Mouse (Mus musculus) lung, postnatal 36 days (tissue): ENCODE measurements around the gene Cadm2.

ENCODE experiments used
- DNase-seq: peaks from one replicate; pipeline ENCODE4 v3.0.0; 2022; ENCODE audit warnings: mixed read lengths

Cadm2 gene

GRCm38 (mm10) chr16:67121781-67122180 lies 498.9 kb downstream of the Cadm2 start:
- DNase-seq, result no peak

- DNase-seq, result no peak
Observed at GRCm38 (mm10) chr16:67106478-67107061, 514.1 kb downstream of the Cadm2 start.

DNA sequence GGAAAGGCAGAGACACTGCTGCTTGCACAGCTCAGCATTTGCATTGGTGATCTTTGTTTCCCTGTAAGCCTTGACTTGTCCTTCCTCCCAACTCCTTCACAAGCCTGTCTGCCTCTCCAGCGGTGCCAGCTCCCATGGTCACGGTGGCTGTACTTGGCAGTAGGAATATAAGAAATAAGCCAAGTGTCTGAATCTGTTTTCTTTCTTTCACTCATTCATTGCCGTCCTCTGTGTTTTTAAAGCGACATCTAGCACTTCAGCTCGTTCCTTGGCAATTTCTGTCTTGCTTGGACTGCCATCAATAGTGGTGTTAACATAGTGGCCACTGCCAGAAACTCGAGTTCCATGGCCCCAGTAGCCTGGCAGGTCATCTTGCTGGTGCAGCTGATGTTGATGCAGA lies 524.0 kb downstream of the Cadm2 start:
- no peak for DNase-seq

DNA sequence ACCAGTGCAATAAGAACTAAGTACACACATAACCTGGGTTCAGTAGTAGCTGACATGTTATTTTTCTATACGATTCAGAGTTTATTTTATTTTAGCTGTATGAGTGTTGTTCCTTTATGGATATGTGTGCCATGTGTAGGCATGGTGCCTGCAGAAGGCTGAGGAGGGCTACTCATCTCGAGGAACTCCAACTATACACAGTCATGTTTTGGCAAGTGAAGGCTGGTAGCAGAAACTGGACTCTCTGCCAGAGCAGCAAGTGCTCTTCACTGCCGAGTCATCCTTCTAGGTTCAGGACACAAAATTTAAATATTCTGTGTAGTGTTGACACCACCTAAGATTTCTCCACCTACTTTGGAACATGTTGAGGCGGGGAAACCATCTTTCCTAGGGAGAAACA lies 524.8 kb downstream of the Cadm2 start:
- DNase-seq, result no peak

DNA sequence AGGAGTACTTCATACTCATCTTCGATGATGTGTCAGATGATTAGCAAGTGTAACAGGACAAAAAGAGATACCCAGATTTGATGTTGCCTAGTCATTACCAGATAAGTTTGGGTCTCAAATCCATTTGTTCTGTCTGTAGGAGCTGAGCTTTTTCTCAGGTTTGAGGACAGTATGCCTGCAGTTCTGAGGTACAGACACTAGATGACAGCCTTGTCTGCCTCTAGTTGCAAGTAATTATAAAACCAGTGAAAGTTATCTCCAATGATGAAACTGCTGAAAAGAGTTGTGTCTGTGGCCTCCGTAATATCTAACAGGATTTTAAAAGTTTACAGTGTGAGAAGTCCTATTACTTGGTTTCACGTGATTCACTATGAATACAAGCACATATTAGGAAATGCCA lies 531.0 kb downstream of the Cadm2 start:
- DNase-seq, result peak; percentile 3

GRCm38 (mm10) chr16:67079318-67079717 lies 541.4 kb downstream of the Cadm2 start:
- DNase-seq, result no peak

GRCm38 (mm10) chr16:67076169-67076895 lies 544.4 kb downstream of the Cadm2 start:
- DNase-seq, result no peak

GRCm38 (mm10) chr16:67068461-67068860 lies 552.2 kb downstream of the Cadm2 start:
- DNase-seq, result no peak

DNA sequence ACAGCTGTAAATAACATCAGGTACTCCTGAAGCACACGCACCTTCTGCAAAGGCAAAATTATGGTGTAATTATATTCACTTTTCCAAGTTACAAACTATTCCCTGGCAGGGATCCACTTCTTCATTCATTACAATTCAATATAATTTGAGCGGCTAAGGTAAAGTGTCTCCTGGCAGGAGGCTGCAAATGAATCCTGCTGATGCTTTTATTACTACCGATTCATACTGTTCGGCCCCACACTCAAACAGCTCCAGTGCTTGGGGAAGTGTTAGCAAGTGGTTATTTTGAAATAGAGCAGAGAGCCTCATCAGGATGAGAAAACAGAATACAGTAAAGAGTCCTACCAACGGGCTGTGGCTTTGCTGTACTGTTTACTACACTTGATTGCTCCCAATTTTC lies 589.8 kb downstream of the Cadm2 start:
- no peak for DNase-seq

GRCm38 (mm10) chr16:67019856-67020255 lies 600.9 kb downstream of the Cadm2 start:
- no peak for DNase-seq

DNA sequence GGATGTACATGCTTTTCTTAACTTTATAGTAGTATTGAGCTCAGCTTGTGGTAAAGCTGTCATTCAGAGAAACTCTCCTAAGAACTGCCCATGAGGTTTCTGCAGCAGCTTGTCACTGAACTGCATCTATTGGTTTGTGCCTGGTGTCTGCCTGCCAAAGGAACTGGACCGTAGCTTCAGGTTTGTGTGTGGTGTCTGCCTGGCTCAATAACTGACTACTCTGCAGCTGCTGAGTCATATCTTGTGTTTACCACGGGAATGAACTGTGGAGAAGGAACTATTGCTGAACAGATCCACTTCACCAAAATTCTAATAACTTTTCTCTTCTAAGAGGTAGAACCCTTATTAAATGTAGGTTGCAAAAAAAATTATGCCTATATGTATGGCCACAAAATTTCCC lies 603.0 kb downstream of the Cadm2 start:
- DNase-seq, result no peak

- no peak for DNase-seq
Observed at GRCm38 (mm10) chr16:67003161-67003560, 617.5 kb downstream of the Cadm2 start.

- no peak for DNase-seq
Observed at GRCm38 (mm10) chr16:67001707-67002106, 619.0 kb downstream of the Cadm2 start.

- no peak for DNase-seq
Observed at GRCm38 (mm10) chr16:66997461-66997860, 623.2 kb downstream of the Cadm2 start.

DNA sequence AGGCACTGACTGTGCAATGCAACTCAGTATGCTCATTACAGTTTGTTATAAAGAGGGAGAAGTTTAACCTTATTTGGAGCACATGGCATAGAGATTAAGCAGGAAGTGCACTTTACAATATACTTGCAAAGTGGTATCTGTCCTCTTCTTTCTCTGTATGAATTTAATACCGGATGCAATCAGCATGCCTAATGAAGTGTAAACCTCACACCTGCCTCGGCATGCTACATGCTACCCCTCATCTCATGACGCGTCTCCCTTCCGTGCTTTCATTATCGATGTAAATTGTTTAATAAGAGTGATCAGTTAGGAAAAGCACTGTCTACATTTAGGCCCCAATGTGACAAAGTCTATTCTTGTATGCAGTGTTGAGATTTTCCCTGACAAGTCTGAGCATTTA lies 633.0 kb downstream of the Cadm2 start:
- DNase-seq, result no peak

GRCm38 (mm10) chr16:66986879-66987278 lies 633.8 kb downstream of the Cadm2 start:
- no peak for DNase-seq

- peak; percentile 1 for DNase-seq
Observed at GRCm38 (mm10) chr16:66970912-66971311, 649.8 kb downstream of the Cadm2 start.

DNA sequence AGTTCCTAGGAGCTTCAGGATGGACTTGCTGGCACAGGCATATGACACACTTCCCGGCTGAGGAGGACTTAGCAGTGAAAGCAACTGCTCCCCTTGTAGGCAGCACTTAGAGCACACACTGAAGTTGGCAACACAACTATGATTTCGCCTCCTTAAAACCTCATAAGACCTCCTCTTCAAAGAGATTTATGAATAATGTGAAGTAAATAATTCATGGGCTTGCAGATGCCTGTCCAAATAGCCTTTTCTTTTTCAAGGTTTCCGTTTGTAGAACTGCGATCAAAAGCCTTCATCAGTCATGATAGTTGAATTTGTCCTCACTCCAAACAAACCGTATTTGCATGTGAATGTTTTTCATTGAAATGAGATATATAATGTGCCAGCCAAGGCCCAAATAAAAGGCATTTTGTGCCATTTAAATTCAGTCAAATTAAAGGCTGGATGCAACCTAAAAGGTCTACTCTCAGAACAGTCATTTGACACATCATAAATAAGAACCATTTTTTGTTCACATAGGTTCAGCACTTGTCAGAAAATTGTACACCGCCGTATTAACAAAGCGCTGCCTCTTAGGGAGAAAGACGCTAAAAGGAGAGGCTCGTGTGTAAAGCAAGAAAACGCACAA lies 651.1 kb downstream of the Cadm2 start:
- DNase-seq, result no peak

DNA sequence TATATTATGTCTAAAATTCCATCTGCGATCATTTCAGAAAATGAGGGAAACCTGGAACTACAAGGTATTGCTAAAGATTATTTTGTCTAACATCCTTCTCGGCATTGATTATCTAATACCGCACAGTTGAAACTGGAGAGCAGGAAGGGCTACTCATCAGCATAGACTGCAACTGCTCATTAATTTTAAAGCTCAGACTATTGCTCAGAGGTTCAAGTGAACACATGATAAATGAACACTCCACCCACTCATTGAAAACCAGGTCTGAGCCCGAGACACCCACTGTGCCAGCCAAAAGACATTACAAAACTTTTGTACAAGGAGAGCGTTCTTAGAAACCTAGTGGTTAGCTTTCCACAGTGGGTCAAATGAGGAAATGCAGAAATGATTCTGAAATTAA lies 652.4 kb downstream of the Cadm2 start:
- DNase-seq, result no peak

GRCm38 (mm10) chr16:66967686-66968085 lies 653.0 kb downstream of the Cadm2 start:
- no peak for DNase-seq

GRCm38 (mm10) chr16:66959146-66959545 lies 661.6 kb downstream of the Cadm2 start:
- DNase-seq, result no peak

DNA sequence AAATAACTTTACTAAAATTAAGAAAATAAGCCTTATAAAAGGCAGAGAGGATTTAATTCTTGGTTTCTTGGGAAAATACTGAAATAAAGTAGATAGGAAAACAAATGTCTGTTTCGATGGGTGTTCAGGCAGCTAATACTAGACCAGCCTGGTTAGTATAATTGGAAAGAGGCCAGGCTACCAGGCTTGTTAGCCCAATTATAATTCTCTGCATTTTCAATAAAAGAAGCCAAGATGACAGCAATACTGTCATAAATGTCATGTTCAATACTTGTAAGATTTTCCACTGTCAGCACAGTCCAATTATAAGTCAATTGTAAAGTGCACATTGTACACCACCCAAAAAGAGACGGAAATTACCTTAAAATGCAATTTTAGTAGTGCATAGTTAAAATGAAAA lies 664.8 kb downstream of the Cadm2 start:
- DNase-seq, result no peak

- no peak for DNase-seq
Observed at GRCm38 (mm10) chr16:66936332-66936731, 684.4 kb downstream of the Cadm2 start.

GRCm38 (mm10) chr16:66925517-66925916 lies 695.2 kb downstream of the Cadm2 start:
- no peak for DNase-seq
